Mouse (Mus musculus) brain, adult 10 weeks (tissue): ENCODE measurements around the gene Krt72. TPM values are rescaled to one million over a fixed set of nuclear protein-coding genes. Genes with fewer than 3 reads are reported as not detected.

Experiments used
- polyA plus RNA-seq: library from polyadenylated mRNA; stranded (reverse); fragments of 350-450 nt; fragmentation: Illumina TruSeq; extraction: RNeasy Lipid Tissue Mini Kit (QIAGEN cat#74804); gene quantifications from one replicate; pipeline ENCODE4 v1.2.3, GENCODE M21; 2015; ENCODE audit warnings: low read depth, low replicate concordance

Gene Krt72
- not detected for polyA plus RNA-seq

DNA sequence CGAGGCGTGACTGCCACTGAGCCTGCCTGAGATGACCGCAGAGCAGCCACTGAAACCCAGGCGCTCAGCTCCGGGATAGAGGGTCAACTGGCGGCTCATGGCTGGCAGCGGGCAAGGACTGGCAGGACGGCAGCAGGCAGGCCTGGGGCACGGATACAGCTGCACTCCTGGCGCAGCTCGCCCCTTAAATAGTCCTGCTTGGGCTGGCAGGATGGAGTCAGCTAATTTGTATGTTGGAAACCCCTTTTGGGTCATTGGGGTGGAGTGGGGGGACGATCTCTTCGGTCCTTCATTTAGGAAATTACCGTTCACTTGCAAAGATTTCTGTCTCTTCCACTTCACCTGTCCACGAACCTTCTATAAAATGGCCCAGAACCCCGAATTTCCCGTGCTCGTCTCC is at the start of gene Krt72:
Gene Krt72, minus strand, starts transcription at position 101 of the 400 bp plus-strand sequence.

DNA sequence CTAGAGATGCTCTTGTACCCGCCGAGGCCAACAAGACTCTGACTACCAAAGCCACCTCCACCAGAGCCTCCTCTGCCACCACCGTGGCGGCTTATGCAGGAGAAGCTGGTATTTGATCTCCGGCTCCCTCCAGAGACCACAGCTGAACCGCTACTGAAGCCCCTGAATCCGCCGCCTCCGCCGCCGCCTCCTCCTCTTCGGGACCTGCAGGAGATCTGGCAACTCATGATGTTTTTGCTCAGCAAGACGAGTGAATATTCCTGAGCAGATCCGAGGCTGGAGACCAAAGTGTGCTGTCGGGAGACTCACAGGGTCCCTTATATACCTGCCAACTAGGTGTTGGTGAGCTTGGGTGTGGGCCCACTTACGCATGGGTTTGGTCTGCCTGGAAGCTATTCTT is 31.6 kb upstream of the Krt72 start, which contains the start of gene Krt2:
Gene Krt2, minus strand, starts transcription at position 295 of the 400 bp plus-strand sequence.

DNA sequence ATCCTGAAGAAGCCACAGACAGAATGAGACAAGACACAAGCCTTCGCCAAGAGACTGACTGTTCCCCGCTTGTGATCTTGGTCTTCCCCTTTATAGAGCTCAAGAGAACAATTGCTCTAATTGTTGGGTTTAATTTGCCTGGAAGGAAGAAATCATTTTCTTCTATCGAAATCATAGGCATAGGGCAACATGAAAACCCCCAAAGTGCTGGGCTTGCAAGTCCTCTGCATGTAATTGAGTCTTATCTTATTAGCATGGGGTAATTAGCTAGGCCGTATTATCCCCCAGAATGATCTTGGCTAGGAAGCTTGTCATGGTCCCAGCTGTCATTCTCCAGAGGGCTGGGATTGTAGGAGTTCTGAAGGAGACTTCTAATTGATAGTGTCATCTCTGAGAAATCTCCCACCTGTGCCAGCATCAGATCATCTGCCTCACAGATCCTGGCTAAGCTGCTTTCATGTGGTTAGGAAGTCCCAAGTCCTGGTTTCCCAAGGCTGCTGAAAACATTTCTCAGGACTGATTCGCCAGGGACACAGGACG is 16.1 kb upstream of the Krt72 start, which contains the start of gene Krt73:
Gene Krt73, minus strand, starts transcription at position 51 of the 540 bp plus-strand sequence.

DNA sequence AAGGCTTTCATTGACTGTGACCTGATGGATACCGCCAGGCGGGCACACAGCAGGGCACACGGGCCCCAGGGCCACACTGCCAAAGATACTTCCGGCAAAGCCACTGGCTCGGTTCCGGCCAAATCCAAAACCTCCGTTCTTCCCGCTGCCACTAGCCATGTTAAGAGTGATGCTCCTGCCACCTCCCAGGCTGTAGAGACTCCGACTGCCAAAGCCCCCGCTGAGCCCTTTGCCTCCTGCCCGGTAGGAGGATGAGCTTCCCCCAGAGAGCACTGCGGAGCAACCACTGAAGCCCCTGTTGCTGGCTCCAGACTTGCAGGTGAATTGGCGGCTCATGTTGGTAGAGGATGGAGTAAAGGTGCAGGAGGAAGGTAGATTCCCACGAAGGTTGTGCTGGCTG is 43.5 kb downstream of the Krt72 start, which contains the start of gene Krt71:
Gene Krt71, minus strand, starts transcription at position 399 of the 400 bp plus-strand sequence.

Other genes with a start within 250 kb of the Krt72 start
- not detected for gene Krt82, start 235.8 kb downstream of the Krt72 start, polyA plus RNA-seq
- not detected for gene Krt90, start 223.5 kb downstream of the Krt72 start, polyA plus RNA-seq
- gene Krt75, start 212.6 kb downstream of the Krt72 start, polyA plus RNA-seq, result not detected
- not detected for gene Gm5414, start 158.3 kb downstream of the Krt72 start, polyA plus RNA-seq
- gene Gm5478, start 139.1 kb downstream of the Krt72 start, polyA plus RNA-seq, result not detected
- not detected for gene Krt6b, start 106.2 kb downstream of the Krt72 start, polyA plus RNA-seq
- not detected for gene Krt6a, start 92.2 kb downstream of the Krt72 start, polyA plus RNA-seq
- not detected for gene Krt5, start 73.6 kb downstream of the Krt72 start, polyA plus RNA-seq
- not detected for gene Krt71, start 43.4 kb downstream of the Krt72 start, polyA plus RNA-seq
- 0.88 TPM for gene Krt73, start 15.9 kb upstream of the Krt72 start, polyA plus RNA-seq
- gene Krt2, start 31.7 kb upstream of the Krt72 start, polyA plus RNA-seq, result 0.65 TPM
- gene Krt1, start 64.3 kb upstream of the Krt72 start, polyA plus RNA-seq, result 5.6 TPM
- gene Krt77, start 83.2 kb upstream of the Krt72 start, polyA plus RNA-seq, result 6.7 TPM
- gene Krt76, start 106.5 kb upstream of the Krt72 start, polyA plus RNA-seq, result not detected
- gene Krt4, start 138.3 kb upstream of the Krt72 start, polyA plus RNA-seq, result not detected
- gene Krt79, start 153.9 kb upstream of the Krt72 start, polyA plus RNA-seq, result not detected
- gene Krt78, start 167.8 kb upstream of the Krt72 start, polyA plus RNA-seq, result not detected
- gene Krt8, start 218.0 kb upstream of the Krt72 start, polyA plus RNA-seq, result 0.91 TPM
- gene Krt18, start 241.7 kb upstream of the Krt72 start, polyA plus RNA-seq, result 1.9 TPM